Mouse (Mus musculus) heart, embryonic 16.5 days (tissue): ENCODE measurements at regions not wholly inside any gene's neighbourhood (a gene's known extent, or its start where the extent isn't known, plus 50 kb on each side); places are given as distances from the start of the nearest gene placed in this dataset.
"Not testable (repeated sequence)": the region's sequence is repeated elsewhere in the genome, so short reads cannot be mapped to it uniquely, and the experiment has no call there.

ENCODE experiments used
- ATAC-seq: fragments of 200-750 bp; cut with Nextera tagmentation; replicated peaks from 2 replicates; pipeline ENCODE4 v1.8.0; 2017; ENCODE audit warnings: moderate number of reproducible peaks; ENCODE audit not compliant: insufficient read depth, low FRiP score; ENCODE audit errors: extremely low read depth
- H3K27ac ChIP-seq: fragments of 300-500 bp; sonication (generic); 2 replicates; pipeline ENCODE4 v1.5.1; 2014; ENCODE audit warnings: mild to moderate bottlenecking, low read length, control low read depth, moderate library complexity
- H3K27me3 ChIP-seq: fragments of 300-500 bp; sonication (generic); 2 replicates; pipeline ENCODE4 v1.6.1; 2014; ENCODE audit warnings: low read length, mixed read lengths; ENCODE audit not compliant: control insufficient read depth, insufficient read depth
- H3K36me3 ChIP-seq: fragments of 300-500 bp; sonication (generic); 2 replicates; pipeline ENCODE4 v1.6.1; 2014; ENCODE audit not compliant: control insufficient read depth, insufficient read depth
- H3K4me1 ChIP-seq: fragments of 300-500 bp; sonication (generic); 2 replicates; pipeline ENCODE4 v1.6.1; 2014; ENCODE audit warnings: low read length, mixed read lengths; ENCODE audit not compliant: control insufficient read depth, insufficient read depth
- H3K4me2 ChIP-seq: fragments of 300-500 bp; sonication (generic); 2 replicates; pipeline ENCODE4 v1.6.1; 2014; ENCODE audit warnings: low read depth, mild to moderate bottlenecking, control low read depth, low read length
- H3K4me3 ChIP-seq: fragments of 300-500 bp; sonication (generic); 2 replicates; pipeline ENCODE4 v1.5.1; 2014; ENCODE audit warnings: mild to moderate bottlenecking, control low read depth, low read length
- H3K9ac ChIP-seq: fragments of 300-500 bp; sonication (generic); 2 replicates; pipeline ENCODE4 v1.6.1; 2014; ENCODE audit warnings: low read length, control low read depth
- H3K9me3 ChIP-seq: fragments of 300-500 bp; sonication (generic); replicated peaks from 2 replicates; pipeline ENCODE4 v1.6.1; 2016; ENCODE audit warnings: low read length; ENCODE audit not compliant: control insufficient read depth
- WGBS: fragments of 180-500 bp; shearing (Covaris S2); extraction: QIAGEN DNeasy Blood & Tissue Kit; methylation state at CpG from one replicate; pipeline ENCODE4 v1.1.7; 2014; 5-methylcytosine and 5-hydroxymethylcytosine counted together

DNA sequence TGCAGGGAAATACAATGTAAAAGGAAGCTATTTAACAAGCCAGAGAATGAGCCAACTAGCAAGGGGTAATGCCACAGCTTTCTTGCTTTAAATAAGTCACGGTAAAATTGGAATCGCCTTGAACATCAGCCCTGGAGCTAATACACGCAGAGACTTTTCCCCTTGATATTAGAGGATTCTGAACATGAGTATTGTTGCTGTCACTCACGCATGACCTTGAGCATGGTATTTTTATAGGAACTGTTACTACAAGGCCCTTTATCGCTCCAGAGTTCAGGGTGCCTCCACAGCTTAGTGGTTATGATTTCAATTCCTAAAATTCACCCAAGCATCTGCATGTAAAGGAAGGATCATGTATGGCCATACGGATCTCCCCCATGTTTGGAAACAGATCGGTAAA lies 161.7 kb downstream of the Vegfc start:
- WGBS = 90% methylated on average over 7 of the region's 7 CpGs
- H3K36me3 ChIP-seq, H3K9ac ChIP-seq, H3K9me3 ChIP-seq, ATAC-seq, H3K27me3 ChIP-seq, H3K4me3 ChIP-seq, H3K27ac ChIP-seq, H3K4me2 ChIP-seq, H3K4me1 ChIP-seq: not testable (repeated sequence)

DNA sequence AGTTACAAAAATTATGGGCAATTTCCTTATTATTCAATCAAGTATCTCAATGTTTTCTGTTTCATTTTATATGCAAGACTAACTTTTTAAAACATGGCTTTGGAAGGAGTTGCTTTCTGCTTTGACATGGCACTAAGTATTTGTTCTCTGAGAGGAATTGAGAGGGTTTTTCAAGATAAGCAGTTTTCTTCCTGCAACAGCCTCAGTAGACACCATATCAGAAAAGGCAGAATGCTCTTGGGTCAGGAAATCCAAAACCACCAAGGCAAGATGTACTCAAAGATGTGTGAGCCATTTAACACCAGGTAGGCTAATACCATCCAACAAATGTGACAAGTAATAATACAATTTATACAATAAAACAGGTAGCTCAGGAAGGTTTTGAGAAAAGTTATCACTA lies 178.0 kb downstream of the Vegfc start:
- Histone ChIP-seq H3K9ac (no peak overlapping the region), H3K27ac (no peak overlapping the region), H3K4me2 (no peak overlapping the region), H3K4me3 (no peak overlapping the region), H3K36me3 (no peaks in the 10 kb centered on the region), H3K27me3 (no peaks in the 10 kb centered on the region), H3K4me1 (peaks cover 5% of the 10 kb centered on the region; the same call in 1 of the 2 replicates), H3K9me3 (no peaks in the 10 kb centered on the region)
- no peak for ATAC-seq

DNA sequence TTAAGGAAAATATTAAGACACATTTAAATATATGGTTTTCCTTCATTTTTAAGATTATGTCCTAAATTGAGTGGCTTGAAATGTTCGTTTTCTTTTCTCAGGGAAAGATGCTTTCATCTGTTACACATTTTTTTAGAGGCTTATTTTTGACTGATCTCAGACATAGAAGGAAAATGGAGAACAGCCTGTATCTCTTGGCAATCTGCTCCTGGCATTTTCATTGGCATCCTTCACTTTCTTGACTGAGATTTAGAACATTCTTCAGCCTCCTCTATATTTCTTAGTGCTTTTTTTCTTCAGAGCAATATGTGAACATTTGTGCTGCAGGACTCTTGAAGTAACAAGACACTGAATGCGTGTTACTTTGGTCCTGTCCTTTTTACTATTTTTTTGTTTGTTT lies 192.7 kb downstream of the Vegfc start:
- H3K9me3 ChIP-seq = no peaks in the 10 kb centered on the region
- H3K27me3 ChIP-seq = no peaks in the 10 kb centered on the region
- 73% methylated on average over 2 of the region's 2 CpGs for WGBS

DNA sequence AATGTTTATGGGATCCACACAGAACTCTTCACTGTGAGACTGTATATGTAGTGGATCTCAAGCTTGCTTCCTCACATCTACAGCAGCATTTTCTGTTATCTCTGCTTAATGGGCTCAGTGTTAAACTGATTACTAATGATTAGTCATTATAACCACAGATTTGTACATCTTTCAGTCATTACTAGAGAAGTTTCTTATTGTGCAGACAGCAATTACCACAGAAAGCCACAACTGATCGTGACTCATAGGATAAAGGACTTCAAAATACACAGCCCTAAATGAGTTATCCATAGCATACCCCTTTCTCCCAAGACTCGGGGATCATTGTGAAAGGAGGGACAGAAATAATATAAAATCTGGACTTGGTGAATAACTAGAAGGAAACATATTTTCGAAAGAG lies 195.7 kb downstream of the Vegfc start:
- Histone ChIP-seq H3K27ac (no peak overlapping the region), H3K27me3 (no peaks in the 10 kb centered on the region), H3K4me2 (no peak overlapping the region), H3K4me3 (no peak overlapping the region), H3K9ac (no peak overlapping the region), H3K4me1 (peaks cover 5% of the 10 kb centered on the region), H3K9me3 (no peaks in the 10 kb centered on the region), H3K36me3 (no peaks in the 10 kb centered on the region)
- 81% methylated on average over 3 of the region's 3 CpGs for WGBS
- no peak for ATAC-seq

More for the DNA sequence above, 192.7 kb downstream of the Vegfc start:
- ATAC-seq = no peak
- Histone ChIP-seq H3K27ac (no peak overlapping the region), H3K4me3 (no peak overlapping the region), H3K4me2 (no peak overlapping the region), H3K4me1 (no peaks in the 10 kb centered on the region), H3K9ac (no peak overlapping the region), H3K36me3 (no peaks in the 10 kb centered on the region)

DNA sequence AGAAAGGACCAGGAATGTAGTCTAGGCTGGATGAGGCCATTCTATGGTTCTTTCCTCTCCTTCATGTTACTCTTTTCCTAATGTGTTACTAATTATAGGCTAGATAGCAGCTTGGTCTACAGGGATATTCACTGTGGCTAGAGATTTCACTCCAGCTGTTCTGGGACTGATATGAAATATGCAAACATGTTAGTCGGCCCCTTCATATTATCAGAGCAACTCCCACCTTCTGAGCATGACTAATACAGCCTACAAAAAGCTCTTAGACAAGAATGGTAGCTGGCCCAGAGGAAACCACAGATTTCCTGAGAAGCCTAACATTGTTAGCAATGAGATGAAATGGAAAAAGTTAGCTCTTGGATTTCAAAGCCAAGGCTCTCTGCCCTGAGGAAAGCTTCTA lies 198.1 kb downstream of the Vegfc start:
- no peak overlapping the region for H3K4me3 ChIP-seq
- H3K27ac ChIP-seq = peak overlapping the region; percentile 71
- 11% methylated on average over 1 of the region's 1 CpGs for WGBS
- no peak overlapping the region for H3K9ac ChIP-seq
- no peaks in the 10 kb centered on the region for H3K36me3 ChIP-seq
- no peaks in the 10 kb centered on the region for H3K27me3 ChIP-seq
- peaks cover 5% of the 10 kb centered on the region for H3K4me1 ChIP-seq
- no peak overlapping the region for H3K4me2 ChIP-seq
- H3K9me3 ChIP-seq = no peaks in the 10 kb centered on the region
- ATAC-seq = peak; percentile 75
